Mouse (Mus musculus): ENCODE measurements around the gene Irgm1.
"Not testable (repeated sequence)": the region's sequence is repeated elsewhere in the genome, so short reads cannot be mapped to it uniquely, and the experiment has no call there.

The Irgm1 gene

GRCm38 (mm10) chr11:48853474-48854180 is 17.9 kb downstream of the Irgm1 start:
- DNase-seq (ENCODE audit: low spot score in 2 of 2) = peak; percentile 88 to 90

DNA sequence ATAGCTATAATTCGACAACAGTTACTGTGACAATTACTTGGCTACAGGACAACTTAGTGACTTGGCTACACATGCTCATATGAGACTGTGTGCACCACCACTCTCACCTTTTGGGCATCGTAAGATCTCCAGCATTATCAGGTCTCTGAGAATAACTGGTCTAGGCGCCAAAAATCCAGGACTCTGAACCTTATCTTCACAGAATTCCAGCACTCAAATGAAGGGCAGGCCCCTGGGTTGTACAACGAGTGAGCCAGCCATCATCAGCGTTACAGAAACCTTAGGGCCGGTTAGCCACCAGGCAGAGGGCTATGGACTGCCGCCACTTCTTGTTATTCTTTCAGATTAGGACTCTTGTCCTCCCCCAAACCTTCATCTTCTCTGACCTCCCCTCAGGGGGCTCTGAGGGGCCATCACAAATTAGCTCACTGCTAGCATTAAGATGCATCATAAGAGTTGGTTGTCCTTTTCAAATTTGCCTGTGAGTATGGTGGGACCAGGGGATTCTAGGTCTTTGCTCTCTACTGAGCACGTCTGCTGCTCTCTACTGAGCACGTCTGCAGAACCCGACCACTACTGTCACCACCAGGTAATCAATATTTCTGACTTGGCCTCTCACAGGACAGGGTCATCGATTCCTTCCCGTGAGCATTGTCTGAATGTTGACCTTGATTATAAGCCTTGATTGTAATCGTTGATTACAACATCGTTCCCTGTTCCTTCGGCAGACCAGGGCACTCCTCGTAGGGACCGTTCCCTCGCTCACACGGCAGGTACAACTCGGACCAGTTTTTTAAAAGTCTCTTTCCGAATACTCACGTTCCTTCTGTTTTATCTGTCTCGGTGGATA is 18.6 kb downstream of the Irgm1 start:
- DNase-seq (ENCODE audit: low spot score in 2 of 2) = no peak

- no peak for DNase-seq (ENCODE audit: low spot score in 2 of 2)
Measured at GRCm38 (mm10) chr11:48852190-48852589, 19.3 kb downstream of the Irgm1 start.

DNA sequence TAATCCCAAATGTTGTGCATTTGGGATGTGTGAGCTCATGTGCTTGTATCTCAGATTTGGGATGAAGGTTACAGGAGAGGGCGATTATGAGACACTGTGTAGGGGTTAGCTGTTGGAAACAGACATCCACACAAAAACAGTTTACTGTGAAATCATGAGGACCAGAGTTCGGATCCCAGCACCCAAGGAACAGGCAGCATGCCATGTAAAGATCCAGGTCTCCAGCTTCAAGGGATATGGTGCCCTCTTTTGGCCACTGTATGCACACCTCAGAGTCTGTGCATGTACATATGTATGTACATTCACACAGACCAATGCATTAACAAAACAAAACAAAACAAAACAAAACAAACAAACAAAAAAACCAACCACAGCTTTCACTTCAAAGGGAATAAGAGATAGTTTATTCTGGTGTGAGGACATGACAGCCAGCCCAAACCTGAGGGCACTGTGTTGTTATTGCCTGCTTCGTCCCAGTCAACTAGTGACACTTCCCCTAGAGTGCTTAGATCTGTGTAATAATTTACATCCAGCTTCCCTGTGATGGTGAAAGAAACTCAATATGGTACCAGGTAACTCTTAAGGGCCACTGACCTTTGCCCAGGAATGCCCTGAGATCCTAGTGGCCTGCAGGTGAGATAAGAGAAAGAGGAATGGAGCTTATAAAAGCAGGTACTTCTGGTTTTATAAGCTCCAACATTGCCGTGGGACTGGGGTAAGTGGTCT is 20.1 kb downstream of the Irgm1 start:
- no peak for DNase-seq (ENCODE audit: low spot score in 2 of 2)

DNA sequence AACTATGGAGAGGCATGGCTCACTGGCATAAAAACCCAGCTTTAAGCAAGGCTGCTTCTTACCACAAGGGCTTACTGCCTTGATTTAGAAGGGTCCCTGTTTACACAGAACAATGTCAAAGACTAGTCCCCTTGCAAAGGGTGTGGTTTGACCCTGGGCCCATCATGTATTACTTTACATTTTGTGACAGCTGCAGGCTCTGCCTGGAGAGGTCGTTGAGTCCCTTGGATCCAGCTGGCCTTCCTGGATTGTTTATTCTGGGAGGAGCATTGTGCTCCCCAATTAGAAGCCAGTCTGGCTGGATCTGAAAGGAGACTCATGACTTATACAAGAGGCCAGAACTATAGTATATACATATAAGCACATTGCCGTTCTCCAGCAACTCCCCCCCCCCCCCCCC is 21.2 kb downstream of the Irgm1 start:
- no peak for DNase-seq (ENCODE audit: low spot score in 2 of 2)

GRCm38 (mm10) chr11:48846881-48847280 is 24.6 kb downstream of the Irgm1 start:
- no peak for DNase-seq (ENCODE audit: low spot score in 2 of 2)

DNA sequence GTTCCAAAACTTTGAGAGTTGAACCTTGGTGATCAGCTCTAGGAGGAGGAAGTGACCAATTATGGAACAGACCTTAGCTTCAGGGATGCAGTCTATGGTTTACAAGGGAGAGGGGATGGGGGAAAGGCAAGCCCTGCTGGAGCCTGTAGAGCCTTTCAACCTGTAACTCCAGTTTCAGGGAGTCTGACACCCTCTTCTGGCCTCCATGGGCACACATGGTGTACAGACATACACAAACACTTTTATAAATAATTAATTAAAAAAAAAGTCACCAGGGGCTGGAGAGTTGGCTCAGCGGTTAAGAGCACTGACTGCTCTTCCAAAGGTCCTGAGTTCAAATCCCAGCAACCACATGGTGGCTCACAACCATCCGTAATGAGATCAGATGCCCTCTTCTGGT is 25.1 kb downstream of the Irgm1 start:
- not testable (repeated sequence) for DNase-seq (ENCODE audit: low spot score in 2 of 2)

DNA sequence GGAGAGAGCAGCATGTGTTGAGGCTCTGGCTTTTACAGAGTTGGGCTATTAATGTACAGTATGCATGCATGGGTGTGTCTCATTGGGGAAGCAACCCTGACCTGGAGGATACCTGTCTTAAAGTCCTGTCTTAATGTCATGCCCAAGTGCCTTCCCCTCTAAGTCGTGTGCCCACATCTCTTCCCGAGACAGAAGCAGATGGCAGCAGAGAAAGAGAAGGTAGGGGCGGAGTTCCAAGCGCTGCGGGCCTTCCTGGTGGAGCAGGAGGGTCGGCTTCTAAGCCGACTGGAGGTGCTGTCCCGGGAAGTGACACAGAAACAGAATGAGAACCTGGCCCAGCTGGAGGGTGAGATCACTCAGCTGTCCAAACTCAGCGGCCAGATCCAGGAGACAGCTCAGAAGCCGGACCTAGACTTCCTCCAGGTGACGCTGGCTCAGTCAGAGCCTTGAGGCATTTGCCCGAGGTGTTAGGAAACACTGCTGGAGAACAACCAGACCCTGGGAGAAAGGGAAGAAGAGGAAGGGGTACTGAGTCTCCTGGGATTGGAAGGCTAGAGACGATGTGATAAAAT is 26.2 kb downstream of the Irgm1 start:
- DNase-seq (ENCODE audit: low spot score in 2 of 2) = no peak

DNA sequence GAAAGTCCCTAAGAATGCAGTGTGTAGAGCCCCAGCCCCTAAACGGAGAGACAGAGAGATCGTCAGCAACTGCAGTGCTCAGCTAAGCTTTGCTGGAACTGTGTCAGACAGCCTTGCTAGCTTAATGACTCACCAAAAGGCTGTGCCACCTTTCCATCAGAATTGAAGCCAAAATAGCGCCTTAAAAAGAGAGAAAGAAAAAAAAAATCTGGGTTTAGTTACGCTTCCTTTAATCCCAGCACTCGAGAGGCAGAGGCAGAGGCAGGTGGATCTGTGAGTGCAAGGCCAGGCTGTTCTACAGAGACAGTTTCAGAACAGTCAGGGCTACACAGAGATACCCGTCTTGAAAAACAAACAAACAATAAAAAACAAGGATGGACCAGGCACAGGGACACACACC is 27.2 kb downstream of the Irgm1 start:
- no peak for DNase-seq (ENCODE audit: low spot score in 2 of 2)

GRCm38 (mm10) chr11:48843202-48843601 is 28.3 kb downstream of the Irgm1 start:
- DNase-seq (ENCODE audit: low spot score in 2 of 2) = no peak

- no peak for DNase-seq (ENCODE audit: low spot score in 2 of 2)
Measured at GRCm38 (mm10) chr11:48842378-48842792, 29.1 kb downstream of the Irgm1 start.

DNA sequence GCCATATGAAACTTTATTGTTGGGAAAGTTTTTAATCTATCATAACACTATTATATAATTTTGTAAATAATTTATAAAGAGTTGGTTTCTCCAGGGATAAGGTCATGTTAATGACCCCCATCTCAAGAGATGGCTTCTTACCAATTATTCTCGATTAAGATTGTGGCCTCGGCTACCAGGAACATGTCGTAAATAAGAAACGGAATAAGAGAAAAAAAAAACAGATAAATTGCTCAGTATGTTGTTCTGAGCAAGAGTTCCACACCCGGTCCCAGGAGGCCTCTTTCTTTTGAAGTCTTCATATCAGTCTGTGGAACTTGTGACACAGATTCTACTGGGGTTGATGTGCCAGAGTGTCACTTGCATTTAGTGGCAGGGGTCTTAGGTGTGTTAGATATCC is 30.3 kb downstream of the Irgm1 start:
- no peak for DNase-seq (ENCODE audit: low spot score in 2 of 2)

DNA sequence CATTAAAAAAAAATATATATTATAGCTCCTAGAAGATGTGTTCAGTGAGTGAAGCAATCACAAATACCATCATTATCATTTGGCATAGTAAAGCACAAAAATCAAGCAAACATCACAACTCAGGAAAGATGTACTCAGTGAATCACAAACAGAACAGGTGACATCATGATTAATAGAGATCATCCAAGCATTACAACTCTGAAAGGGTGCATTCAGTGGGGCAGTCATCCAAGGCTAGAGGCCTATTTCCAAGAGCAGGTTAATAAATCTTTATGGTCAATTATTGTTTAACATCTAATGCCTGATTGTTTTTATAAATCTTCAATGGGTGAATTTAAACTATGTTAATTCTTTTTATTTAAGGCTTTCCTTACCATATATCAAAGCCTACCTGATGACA is 30.7 kb downstream of the Irgm1 start:
- no peak for DNase-seq (ENCODE audit: low spot score in 2 of 2)

DNA sequence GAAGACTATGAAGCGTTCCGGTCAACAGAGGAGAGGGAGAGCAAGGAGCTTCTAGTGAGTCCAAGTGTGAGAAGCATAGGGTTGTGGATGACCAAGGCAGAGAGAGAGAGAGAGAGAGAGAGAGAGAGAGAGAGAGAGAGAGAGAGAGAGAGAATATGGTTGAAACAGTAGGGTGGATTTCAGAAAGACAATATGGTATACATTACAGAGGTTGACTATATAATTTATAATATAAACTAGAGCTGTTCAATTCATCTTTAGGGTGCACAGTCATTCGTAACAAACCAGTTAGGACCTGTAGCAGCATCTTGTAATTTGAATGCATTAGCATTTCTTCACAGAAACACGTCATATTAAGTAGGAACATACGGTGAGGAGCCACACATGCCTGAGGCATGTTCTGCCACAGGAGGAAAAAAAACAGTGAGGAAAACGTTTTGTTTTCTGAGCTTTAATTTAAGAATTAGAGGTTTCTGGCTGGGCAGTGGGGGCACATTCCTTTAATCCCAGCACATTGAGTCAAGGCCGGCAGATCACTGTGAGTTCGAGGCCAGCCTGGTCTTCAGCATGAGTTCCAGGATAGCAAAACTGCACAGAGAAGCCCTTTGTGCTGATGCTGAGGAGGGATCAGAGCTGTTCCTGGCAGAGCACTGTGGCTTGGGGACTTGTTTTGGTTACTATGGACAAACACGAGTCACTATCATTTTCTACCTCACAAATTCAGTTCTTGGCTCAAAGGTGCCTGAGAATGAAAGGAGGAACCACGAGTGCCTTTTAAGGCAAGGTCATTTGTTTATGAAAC is 32.4 kb downstream of the Irgm1 start:
- no peak for DNase-seq (ENCODE audit: low spot score in 2 of 2)

GRCm38 (mm10) chr11:48838181-48838797 is 33.2 kb downstream of the Irgm1 start:
- DNase-seq (ENCODE audit: low spot score in 2 of 2) = no peak

GRCm38 (mm10) chr11:48837310-48838180 is 33.9 kb downstream of the Irgm1 start:
- peak; percentile 74 to 81 for DNase-seq (ENCODE audit: low spot score in 2 of 2)

- DNase-seq (ENCODE audit: low spot score in 2 of 2) = no peak
Measured at GRCm38 (mm10) chr11:48836990-48837309, 34.5 kb downstream of the Irgm1 start.

- no peak for DNase-seq (ENCODE audit: low spot score in 2 of 2)
Measured at GRCm38 (mm10) chr11:48835923-48836322, 35.6 kb downstream of the Irgm1 start.

GRCm38 (mm10) chr11:48833731-48834639 is 37.5 kb downstream of the Irgm1 start:
- DNase-seq (ENCODE audit: low spot score in 2 of 2) = peak; percentile 87 to 90
